Mouse (Mus musculus) Muller cell, postnatal 12 days (primary cell): ENCODE measurements at regions not wholly inside any gene's neighbourhood (a gene's known extent, or its start where the extent isn't known, plus 50 kb on each side); places are given as distances from the start of the nearest gene placed in this dataset.

Source experiments
- DNase-seq: peaks from one replicate; pipeline ENCODE4 v3.0.0-alpha.2; 2015; ENCODE audit errors: inconsistent ontology term

DNA sequence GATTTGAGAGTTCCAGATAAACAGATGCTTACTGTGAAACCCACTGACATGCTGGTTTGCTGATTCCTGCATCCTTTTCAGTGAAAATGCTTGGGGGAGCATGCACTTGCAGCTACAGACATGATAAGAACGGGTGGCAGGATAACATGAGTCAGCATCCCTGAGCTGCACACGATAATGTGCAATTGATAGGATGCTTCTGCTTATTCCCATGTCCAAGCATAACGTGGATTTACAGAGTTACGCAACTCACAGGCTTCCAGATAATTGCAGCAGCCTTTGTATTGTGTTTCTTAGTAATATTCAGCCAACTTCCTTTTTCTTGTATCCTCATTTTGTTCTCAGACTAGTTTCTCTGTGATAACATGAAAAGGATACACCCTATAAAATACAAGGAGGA is 245.7 kb downstream of the Flrt2 start:
- DNase-seq, result no peak

DNA sequence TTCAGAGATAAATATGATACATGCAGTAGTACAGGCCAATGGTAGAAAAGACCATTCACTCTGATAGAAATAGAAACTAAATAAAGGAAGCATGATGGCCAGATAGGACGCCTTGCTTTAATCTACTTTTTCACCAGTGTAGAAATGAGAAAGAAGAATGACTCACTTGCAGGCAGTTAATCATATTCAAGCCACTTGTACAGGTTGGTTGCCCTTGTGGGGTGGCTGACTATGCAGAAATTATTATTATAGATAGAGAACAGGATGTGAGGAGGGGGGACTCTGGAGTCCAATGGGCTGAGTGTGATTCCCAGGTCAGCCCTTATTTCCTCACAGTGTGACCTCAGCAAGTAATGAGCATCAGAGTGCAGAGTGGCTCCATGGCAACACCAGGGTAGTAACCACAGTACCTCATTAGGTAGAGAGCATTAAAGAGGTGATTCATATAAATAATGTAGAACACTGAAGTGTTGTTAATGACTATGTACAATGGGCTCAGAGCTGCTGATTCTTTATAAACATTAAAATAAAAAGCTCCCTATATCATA is 248.5 kb downstream of the Flrt2 start:
- DNase-seq, result no peak

DNA sequence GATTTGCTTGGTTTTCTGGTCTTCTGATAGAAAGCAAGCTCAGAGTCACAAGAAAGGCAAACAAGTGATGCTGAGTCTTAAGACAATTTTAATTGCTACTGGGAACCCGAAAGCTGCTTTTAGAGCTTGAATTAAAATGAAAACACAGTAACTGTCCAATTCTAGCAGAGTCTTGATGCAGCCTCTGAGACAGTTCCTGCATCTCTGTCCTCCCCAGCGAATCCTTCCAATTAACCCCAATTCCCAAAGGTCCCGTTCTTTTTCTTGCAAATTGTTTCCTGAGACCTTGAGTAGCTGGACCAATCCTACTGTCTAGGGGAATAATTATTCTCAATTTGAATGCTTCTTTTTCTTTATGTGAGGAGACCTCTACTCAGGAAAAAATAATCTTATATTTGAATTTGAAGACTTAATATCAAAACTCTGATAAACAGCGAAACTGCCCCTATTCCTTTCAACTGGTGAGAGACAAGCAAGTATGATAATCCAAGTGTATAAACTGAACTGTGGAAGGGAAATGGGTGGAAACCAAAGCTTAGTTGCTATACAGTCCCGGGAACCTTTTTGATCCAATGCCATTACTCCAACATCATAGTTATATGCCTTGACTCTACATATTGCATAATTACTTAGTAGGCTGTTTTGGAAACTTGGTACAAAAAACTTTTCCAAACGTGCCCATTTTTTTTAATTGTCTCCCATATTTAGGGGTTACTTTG is 267.9 kb downstream of the Flrt2 start:
- DNase-seq, result no peak

DNA sequence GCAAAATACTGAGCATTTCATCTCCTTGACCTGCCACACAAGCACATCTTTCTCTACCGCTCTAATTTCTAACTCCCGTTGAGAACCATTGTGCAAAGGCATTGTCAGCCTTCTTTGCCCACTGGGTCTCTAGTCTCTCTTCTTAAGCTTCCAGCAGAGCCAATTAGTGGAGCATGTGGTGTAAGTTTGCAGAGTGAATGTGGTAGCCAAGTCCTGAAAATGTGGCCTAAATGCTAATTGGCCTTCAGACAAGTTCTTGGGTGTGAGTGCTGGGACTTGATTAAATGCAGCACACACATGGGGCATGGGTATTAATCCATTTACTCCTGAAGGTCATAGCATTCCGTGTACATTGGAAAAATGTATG is 268.5 kb downstream of the Flrt2 start:
- peak; percentile 73 for DNase-seq

GRCm38 (mm10) chr12:95962817-95963216 is 270.8 kb downstream of the Flrt2 start:
- DNase-seq, result no peak

GRCm38 (mm10) chr12:95988669-95989288 is 296.8 kb downstream of the Flrt2 start:
- no peak for DNase-seq

DNA sequence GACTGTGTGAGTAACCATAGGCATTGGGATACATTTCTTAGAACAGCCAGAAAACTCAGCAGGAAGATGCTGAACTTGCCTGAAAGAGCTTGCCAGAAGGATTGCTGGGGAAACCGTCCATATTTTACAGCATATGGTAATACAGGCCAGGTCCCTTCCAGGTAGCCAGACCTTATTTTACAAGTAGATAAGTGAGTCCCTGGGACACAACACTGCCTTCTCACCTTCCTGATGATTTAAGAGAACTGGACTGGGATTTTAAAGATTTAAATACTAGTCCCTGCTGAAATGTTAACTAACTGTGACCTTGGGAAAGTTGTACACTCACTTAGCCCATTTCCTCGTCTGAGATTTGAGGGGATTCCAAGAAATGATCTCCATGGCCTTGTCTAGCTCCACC is 302.9 kb downstream of the Flrt2 start:
- DNase-seq, result no peak

DNA sequence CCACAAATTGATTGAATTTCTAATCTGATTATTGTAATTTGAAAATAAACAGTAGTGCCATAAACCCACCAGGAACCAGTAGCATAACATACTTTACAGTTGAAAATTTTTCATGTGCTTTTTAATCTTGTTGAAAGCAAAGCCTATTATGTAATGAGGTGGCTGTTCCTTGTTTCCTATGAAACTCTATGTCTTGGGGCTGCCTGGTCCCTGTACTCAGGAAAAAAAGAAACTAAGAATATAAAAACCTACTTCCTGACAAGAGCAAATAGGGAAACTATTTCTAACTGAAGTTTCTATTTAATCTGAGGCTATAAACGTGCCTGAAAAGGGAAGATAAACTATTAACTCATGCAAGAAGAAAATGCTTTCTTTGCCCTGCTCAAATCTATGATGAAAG is 338.2 kb downstream of the Flrt2 start:
- no peak for DNase-seq

- DNase-seq, result no peak
Observed at GRCm38 (mm10) chr12:96075365-96075764, 383.3 kb downstream of the Flrt2 start.

DNA sequence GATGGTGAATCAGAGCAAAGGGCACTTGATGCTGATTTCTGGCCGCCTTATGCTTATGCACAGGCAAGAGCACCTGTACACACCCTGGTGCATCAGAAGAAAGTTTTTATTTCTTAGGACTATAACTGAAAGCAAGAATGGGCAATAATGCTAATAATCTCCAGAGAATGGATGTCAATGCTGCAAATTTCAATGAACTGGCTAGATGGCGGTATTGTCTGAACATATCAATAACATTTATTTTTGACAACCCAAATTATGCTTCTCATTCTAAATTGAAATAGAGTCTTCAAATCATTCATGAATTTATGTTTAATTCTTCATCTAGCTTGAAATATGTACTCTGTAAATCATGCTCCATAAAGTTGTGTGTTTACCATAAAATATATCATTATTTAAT is 399.0 kb downstream of the Flrt2 start:
- no peak for DNase-seq

- DNase-seq, result no peak
Observed at GRCm38 (mm10) chr12:96106254-96106653, 414.2 kb downstream of the Flrt2 start.

DNA sequence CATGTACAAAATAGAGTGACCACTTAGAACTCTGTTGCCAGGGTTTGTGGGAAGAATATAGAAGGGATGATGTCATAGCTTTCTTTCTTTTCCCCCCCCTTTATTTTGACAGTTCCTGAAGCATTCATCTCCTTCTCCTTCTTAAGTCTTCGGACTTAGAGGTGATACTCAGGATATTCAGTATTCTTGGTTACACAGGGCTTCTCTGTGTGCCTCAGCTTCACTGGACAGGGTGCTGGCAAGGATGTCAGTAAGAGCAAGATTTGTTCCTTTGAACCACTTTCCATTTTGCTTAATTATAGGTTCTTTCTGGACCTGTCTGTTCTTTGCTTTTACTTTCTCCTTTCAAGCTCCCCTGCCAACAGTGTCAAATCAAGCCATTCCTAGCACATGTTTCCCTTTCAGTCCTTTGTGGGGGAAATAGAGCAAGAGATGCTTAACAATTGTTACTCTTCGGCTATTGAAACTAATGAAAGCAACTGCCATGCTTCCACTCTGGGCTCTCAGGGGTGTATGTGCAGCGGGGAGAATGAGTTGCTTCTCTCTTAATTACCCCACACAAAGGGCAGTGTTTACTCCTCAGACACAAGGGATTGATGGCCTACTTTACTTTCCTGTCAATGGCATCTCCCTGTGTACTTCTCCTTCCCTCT is 422.8 kb downstream of the Flrt2 start:
- peak; percentile 54 for DNase-seq

DNA sequence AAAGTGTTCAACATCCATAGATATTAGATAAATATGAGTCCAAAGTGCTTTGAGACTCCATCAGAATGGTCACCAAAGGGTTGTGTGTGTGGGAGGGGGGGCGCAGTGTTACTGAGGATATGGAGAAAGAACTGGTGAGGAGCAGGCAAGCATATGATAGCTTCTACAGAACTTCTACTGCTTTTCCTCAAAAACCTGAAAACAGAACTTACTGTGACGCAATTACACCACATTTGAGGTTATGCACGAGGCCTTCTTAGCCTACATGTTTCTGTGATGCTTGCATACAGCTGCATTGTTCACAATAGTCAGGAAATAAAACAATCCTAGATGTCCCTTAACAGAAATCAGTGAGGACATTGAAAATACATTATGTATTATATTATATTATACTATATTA is 425.5 kb downstream of the Flrt2 start:
- no peak for DNase-seq

GRCm38 (mm10) chr12:96124156-96124931 is 432.3 kb downstream of the Flrt2 start:
- DNase-seq, result no peak

DNA sequence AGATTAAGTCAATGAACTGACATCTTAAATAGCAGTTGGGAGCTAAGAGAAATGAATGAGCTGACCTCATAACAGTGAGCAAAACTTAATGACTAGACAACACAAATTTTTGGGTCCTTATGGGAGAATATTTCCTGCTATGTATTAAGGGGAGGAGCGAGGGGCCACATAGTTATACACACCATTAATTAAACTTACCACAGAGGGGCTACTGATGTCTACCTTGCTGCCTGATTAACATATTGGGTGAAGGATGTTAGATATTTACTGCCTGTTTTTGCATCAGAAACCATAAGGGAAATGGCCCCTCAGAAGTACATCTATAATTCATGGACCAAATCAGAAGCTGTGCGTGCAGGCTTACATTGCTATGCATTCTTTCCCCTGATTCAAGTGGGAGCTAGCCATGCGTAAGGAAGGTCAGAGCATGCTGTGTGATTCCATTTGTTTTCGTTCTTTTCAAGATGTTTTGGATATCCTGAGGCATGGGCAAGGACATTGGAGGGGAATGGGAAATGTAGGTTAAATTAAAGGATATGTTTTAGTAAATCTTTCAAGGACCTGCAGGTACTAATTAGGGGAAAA is 437.9 kb downstream of the Flrt2 start:
- no peak for DNase-seq

- no peak for DNase-seq
Observed at GRCm38 (mm10) chr12:96130796-96131512, 438.9 kb downstream of the Flrt2 start.

GRCm38 (mm10) chr12:96134136-96134535 is 442.1 kb downstream of the Flrt2 start:
- no peak for DNase-seq

GRCm38 (mm10) chr12:96141748-96142147 is 449.7 kb downstream of the Flrt2 start:
- DNase-seq, result no peak

DNA sequence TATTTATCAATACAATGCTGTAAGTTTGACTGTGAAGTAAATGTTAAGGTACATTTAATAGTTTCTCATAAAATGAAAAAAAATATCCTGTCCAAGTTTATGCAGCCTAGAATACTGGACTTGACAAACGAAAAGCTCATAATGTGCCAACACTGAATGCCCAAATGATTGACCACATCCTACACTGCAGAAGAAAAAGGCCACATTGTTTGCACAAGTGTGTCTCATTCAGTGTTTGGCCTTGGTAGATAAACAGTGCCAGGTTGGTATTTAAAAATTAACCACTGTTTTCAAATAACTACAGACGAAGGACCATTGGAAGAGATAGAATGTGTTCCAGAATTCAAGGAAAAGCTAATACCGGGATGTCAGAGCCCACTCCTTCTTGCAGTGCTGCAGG is 462.1 kb downstream of the Flrt2 start:
- DNase-seq, result peak; percentile 47

DNA sequence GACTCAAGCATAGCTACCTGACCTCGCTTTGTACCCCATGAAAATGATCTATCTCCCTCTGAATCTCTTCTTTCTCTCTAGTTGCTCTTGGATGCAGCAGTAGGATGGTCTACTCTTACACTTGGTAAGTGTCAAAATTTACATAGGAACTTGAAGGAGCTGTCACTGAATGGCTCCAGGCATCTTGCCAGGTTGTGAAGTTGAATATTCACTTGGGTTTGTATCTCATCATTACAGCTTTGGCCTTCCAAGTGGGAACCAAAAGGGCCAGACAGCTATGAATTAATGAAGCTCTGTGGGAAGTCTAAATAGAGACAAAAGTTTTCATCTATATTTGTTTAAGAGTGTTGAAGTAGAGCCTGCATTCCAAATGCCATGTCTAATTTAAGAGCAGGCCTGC is 475.5 kb downstream of the Flrt2 start:
- no peak for DNase-seq

DNA sequence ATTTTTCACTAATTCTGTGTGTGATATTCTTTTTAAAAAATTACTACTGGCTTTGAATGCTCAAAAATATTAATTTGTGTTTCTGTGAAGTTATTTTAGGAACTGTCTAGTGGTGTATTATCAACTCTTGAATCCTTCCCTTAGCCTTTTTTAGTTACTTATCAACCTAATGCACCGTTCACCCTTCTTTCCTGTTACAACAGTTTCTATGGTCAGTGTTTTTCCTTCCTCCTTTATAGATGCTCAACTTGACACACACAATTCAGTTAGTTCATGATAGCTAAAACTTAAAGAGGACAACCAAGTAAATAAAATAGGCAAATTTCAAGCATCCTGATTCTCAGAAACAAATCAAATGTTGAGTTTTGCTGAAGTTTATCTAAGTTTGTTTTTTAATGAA is 506.9 kb downstream of the Flrt2 start:
- no peak for DNase-seq
